Mouse (Mus musculus) embryonic facial prominence, embryonic 10.5 days (tissue): ENCODE measurements at regions not wholly inside any gene's neighbourhood (a gene's known extent, or its start where the extent isn't known, plus 50 kb on each side); places are given as distances from the start of the nearest gene placed in this dataset.

Experiments used
- DNase-seq: peaks from one replicate; pipeline ENCODE4 v3.0.0-alpha.2; 2017; ENCODE audit warnings: low spot score
- H3K27ac ChIP-seq: fragments of 300-500 bp; sonication (generic); replicated peaks from 2 replicates; pipeline ENCODE4 v1.5.1; 2016; ENCODE audit warnings: mild to moderate bottlenecking
- H3K27me3 ChIP-seq: fragments of 300-500 bp; sonication (generic); replicated peaks from 2 replicates; pipeline ENCODE4 v1.6.1; 2016; ENCODE audit warnings: low read depth, mild to moderate bottlenecking; ENCODE audit not compliant: poor library complexity, severe bottlenecking
- H3K36me3 ChIP-seq: fragments of 300-500 bp; sonication (generic); replicated peaks from 2 replicates; pipeline ENCODE4 v1.6.1; 2016; ENCODE audit warnings: mild to moderate bottlenecking, moderate library complexity
- H3K4me1 ChIP-seq: fragments of 300-500 bp; sonication (generic); 2 replicates; pipeline ENCODE4 v1.6.1; 2016
- H3K4me3 ChIP-seq: fragments of 300-500 bp; sonication (generic); 2 replicates; pipeline ENCODE4 v1.5.1; 2016; ENCODE audit warnings: mild to moderate bottlenecking, moderate library complexity
- H3K9me3 ChIP-seq: fragments of 300-500 bp; sonication (generic); 2 replicates; pipeline ENCODE4 v1.6.1; 2016; ENCODE audit warnings: mild to moderate bottlenecking
- WGBS: fragments of 180-500 bp; shearing (Covaris S2); methylation state at CpG from one replicate; pipeline ENCODE4 v1.1.7; 2016; 5-methylcytosine and 5-hydroxymethylcytosine counted together

DNA sequence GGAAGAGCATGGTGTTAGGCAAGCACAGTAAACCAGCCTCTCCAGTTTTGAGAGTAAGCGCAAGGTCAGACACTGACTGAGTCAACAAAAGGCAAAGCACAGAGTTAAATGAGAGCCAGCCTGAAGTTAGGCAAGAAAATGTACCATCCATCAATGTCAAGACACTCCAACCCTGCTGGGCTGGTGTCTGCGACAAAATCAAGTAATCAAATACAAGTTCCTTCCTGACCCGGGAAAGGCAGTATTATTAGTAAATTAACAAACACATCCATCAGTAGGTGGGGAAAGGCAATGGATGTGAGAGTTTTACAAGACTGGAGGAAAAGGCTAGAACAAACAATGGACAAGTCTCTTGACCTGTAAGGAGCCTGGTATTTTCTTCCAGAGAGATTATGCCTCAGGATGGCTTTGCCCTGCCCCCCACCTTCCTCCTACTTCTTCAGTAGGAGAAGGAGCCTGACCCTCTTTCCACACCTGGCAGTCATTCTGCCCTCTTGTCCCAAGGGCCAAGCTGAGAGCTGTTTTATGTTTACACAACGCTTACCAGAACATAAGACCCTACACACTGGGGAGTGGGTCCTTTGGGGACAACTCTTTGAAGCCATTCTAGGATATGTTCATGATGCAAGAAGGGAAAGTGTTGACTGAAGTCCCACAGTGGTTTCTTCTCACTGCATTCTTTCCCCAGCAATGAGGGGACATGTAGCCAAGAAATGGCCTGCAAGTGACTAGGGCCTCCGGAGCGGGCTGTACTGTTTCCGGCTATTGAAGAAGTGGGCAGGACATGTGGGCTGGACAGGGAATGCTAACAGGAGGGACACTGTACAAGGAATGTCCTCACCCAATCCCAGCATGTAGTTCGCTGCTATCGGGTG lies 461.7 kb upstream of the Gm10131 start:
- Histone ChIP-seq H3K27ac (peak overlapping the region; percentile 37), H3K4me3 (no peak overlapping the region), H3K27me3 (no peaks in the 10 kb centered on the region), H3K9me3 (no peaks in the 10 kb centered on the region), H3K36me3 (no peaks in the 10 kb centered on the region), H3K4me1 (peaks cover 16% of the 10 kb centered on the region)
- 58% methylated on average over 9 of the region's 9 CpGs for WGBS
- peak; percentile 26 for DNase-seq

DNA sequence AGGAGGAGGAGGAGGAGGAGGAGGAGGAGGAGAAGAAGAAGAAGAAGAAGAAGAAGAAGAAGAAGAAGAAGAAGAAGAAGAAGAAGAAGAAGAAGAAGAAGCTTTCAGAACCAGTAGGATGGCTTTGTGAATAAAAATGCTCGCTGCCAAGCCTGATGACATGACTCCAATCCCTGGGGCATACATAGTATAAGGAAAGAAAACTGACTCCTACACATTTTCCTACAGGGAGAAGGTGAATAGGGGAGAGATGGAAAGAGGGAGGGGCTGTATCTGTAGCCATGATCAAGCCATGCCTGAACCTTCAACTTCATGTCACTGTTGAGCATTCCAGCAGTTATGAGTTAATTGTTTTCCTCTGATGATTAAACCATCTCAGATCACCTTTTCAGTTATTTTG lies 460.2 kb upstream of the Gm10131 start:
- H3K4me1 ChIP-seq: peaks cover 16% of the 10 kb centered on the region
- no peaks in the 10 kb centered on the region for H3K9me3 ChIP-seq
- no peak overlapping the region for H3K27ac ChIP-seq
- no peaks in the 10 kb centered on the region for H3K36me3 ChIP-seq
- DNase-seq: no peak
- WGBS: 90% methylated on average over 1 of the region's 1 CpGs
- no peak overlapping the region for H3K4me3 ChIP-seq
- no peaks in the 10 kb centered on the region for H3K27me3 ChIP-seq

DNA sequence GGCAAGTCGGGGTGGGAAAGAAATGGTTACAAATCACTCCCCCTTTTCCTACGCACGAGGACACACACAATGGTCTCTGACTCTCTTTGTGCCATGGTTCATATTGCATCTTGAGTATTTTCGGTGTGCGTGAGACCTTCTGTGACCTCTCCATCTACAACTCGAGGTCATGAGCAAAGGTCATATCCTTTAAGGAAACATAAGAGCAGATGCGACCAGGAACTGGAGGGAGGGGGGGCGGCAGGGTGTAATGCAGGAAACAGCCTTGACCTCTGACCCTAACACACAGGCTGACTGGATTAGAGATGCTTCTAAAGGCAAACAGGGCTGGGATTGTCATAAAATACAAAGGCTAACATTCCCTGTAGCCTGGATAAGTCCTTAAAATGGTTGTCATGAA lies 450.7 kb upstream of the Gm10131 start:
- Histone ChIP-seq H3K4me3 (no peak overlapping the region), H3K9me3 (no peaks in the 10 kb centered on the region), H3K27me3 (0 out of 2 replicates have a peak, but pooled peaks cover 3% of the 10 kb centered on the region), H3K4me1 (peaks cover 23% of the 10 kb centered on the region), H3K36me3 (no peaks in the 10 kb centered on the region), H3K27ac (no peak overlapping the region; the same call in 1 of the 2 replicates)
- 28% methylated on average over 8 of the region's 8 CpGs for WGBS
- peak; percentile 62 for DNase-seq

DNA sequence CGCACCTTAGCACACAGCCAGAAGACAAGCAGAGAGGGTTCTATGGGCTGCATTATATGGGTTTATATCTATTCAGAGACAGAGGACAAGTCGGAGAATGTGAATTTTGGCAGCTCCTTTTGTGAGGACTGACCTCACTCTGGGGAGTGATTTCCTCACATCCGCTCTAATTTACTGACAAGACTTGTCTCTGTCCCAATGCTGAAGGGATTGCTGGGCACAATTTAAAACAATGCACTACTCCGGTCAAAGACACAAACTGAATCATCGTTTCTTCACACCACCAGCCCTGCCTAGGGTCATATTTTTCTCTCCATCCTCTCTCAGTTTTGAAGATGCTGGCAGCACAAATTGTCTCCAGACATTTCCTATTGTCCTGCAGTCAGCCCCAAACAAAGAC lies 438.2 kb upstream of the Gm10131 start:
- WGBS: 74% methylated on average over 5 of the region's 5 CpGs

DNA sequence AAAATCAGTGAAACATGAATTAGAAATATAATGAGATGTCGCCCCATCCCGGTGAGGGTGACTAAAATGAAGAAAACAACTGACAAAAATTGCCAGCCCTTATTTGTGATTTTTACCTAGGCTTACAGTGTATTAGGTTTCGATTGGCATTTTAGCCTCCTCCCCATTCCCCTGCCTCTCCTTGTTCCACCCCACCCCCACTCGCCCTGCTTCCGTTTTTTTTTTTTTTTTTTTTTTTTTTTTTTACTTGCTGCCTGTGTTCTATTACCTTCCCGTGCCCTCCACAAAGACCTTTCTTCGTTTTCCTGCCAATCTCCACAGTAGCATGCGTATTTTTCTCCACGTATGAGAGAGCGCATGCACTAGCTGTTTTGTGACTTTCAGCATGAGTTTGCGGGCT lies 435.3 kb upstream of the Gm10131 start:
- H3K27me3 ChIP-seq: peaks cover 14% of the 10 kb centered on the region; the same call in 1 of the 2 replicates
- H3K36me3 ChIP-seq: no peaks in the 10 kb centered on the region
- H3K4me1 ChIP-seq: peaks cover 21% of the 10 kb centered on the region
- no peak for DNase-seq
- no peaks in the 10 kb centered on the region for H3K9me3 ChIP-seq
- peak overlapping the region; percentile 40; the same call in 1 of the 2 replicates for H3K4me3 ChIP-seq
- WGBS: 12% methylated on average over 11 of the region's 11 CpGs
- H3K27ac ChIP-seq: peak overlapping the region; percentile 73

More for the DNA sequence above, 438.2 kb upstream of the Gm10131 start:
- no peak for DNase-seq
- Histone ChIP-seq H3K4me1 (peaks cover 21% of the 10 kb centered on the region), H3K9me3 (no peaks in the 10 kb centered on the region), H3K27me3 (peaks cover 14% of the 10 kb centered on the region; the same call in 1 of the 2 replicates), H3K27ac (no peak overlapping the region), H3K4me3 (no peak overlapping the region), H3K36me3 (no peaks in the 10 kb centered on the region)

DNA sequence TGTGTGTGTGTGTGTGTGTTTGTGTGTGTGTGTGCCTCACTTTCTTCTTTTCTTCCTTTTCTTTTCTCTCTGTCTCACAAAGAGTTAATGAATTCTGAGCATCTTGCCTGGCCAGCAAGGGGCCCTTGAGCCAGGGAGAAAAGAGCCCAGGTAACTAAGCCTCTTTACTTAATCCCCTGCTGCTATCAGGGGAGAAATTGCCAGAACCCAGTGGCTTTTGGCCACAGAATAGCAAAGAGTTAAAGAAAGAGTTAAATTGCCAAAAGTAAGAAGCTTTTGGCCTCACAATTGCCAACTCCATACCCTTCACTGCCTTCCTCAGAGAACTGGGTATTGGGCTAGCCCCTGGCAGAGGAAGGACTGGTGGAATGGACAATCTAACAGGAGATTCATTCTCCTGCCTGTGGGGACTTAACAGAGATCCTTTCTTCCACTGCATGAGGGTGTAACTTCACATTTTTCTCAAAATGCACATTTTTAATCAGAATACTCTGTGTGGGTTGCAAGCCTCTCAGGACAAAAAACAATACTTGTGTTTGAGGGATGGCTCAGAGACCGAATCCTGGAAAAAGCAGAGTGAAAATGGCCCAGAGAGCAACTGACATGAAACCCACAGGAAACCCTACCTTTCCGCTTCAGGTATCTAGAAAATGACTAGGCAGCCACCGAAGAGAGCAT lies 431.0 kb upstream of the Gm10131 start:
- Histone ChIP-seq H3K36me3 (no peaks in the 10 kb centered on the region), H3K27ac (no peak overlapping the region), H3K4me1 (peaks cover 20% of the 10 kb centered on the region), H3K9me3 (no peaks in the 10 kb centered on the region), H3K4me3 (no peak overlapping the region), H3K27me3 (0 out of 2 replicates have a peak, but pooled peaks cover 3% of the 10 kb centered on the region)
- no peak for DNase-seq
- WGBS: 66% methylated on average over 3 of the region's 3 CpGs

DNA sequence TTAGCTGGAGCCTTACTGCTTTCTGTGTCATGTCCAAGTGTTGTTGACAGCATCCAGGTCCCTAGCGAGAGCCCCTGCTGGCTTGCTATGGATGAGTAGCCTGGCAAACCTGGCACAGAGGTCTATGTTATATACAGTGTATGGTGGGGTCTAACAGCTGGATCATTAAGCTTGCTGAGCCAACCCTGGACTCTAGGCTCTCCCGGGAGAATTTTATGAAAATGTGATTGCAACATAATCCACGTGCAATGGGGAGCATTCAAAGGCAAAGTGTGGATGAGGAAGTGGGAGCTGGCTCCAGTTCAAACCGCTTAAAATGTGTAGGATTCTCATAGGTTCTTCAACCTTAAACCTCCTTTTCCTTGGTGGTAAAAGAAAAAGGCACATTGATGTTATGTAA lies 427.7 kb upstream of the Gm10131 start:
- WGBS: 78% methylated on average over 4 of the region's 4 CpGs
- Histone ChIP-seq H3K4me1 (no peaks in the 10 kb centered on the region), H3K4me3 (no peak overlapping the region), H3K9me3 (no peaks in the 10 kb centered on the region), H3K27me3 (no peaks in the 10 kb centered on the region), H3K27ac (no peak overlapping the region), H3K36me3 (no peaks in the 10 kb centered on the region)
- DNase-seq: no peak

DNA sequence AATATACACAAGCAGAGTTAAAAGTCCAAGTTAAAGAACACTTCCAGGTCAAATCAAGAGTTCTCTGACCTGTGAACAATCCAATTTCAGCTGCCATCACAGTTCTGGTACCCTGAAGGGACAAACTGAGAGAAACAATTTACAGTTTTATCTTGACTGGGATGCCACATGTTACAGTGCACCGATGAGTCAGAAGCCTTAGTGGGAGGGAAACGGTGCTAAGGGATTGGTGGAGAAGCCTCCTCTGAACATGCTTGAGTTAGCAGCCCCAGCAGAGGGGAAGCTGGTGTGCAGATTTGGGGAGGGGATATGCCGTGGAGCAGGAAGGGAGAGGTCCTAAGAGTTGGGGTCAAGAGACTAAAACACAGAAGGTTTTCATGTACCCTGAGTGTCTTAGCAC lies 423.9 kb upstream of the Gm10131 start:
- WGBS: 88% methylated on average over 3 of the region's 3 CpGs
- Histone ChIP-seq H3K4me3 (no peak overlapping the region), H3K9me3 (no peaks in the 10 kb centered on the region), H3K4me1 (no peaks in the 10 kb centered on the region), H3K36me3 (no peaks in the 10 kb centered on the region), H3K27me3 (no peaks in the 10 kb centered on the region), H3K27ac (no peak overlapping the region)
- no peak for DNase-seq

DNA sequence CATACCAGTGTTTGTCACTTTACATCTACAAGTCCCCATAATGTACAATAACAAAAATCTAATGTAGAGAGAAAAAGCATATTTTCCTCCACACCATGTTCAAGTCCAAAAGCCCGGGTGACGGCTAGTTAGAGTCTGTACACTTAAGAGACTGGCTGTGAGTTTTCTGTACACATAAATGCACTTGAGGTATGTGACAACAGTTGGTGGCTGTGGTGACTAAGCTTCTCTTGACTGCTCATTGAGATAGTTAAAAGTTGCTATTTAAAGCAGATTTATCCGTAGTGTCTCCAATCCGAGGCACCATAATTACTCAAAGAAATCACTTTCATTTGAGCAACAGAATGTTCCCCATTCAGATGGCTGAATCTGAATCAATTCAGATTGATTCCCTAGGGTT lies 421.9 kb upstream of the Gm10131 start:
- H3K4me3 ChIP-seq: no peak overlapping the region
- no peaks in the 10 kb centered on the region for H3K36me3 ChIP-seq
- H3K27ac ChIP-seq: no peak overlapping the region
- DNase-seq: no peak
- WGBS: 87% methylated on average over 4 of the region's 4 CpGs
- H3K9me3 ChIP-seq: no peaks in the 10 kb centered on the region
- no peaks in the 10 kb centered on the region for H3K27me3 ChIP-seq
- H3K4me1 ChIP-seq: no peaks in the 10 kb centered on the region

DNA sequence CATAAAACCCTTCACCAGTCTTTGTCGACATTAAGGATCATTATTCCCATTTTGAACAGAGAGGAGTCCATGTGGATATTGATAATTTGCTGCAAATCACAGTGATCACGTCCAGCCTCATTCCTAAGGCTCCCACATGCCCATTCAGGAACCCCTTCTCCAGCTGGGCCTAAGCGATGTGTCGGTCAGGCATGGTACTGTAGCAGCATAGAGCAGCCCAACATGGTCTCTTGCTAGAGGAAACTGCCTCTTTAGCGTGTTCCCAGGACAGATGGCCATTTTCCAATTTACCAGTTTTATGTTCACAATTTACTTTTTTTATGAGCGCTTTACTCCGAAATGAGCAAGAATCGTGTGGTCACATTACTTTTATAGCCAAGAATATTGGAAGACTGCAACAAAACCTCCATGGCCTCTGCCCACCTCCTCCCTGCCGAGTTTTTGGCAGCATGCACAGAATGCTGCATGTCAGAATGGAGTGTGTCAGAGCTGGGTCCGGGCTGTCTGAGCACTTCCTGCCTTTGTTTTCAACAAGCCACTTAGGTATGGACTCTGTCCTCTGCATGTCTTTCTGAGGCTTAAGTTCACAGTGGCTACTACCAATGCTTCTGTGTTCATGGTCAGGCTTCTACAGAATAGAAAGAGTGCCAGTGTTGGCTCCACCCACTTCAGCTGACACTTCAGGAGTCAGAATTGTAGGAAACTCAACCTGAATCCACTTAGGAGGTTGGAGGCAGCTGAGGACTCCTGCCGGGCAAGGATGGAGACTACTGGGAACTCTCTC lies 419.6 kb upstream of the Gm10131 start:
- no peaks in the 10 kb centered on the region for H3K9me3 ChIP-seq
- H3K27me3 ChIP-seq: no peaks in the 10 kb centered on the region
- H3K36me3 ChIP-seq: no peaks in the 10 kb centered on the region
- WGBS: 82% methylated on average over 11 of the region's 11 CpGs
- H3K4me3 ChIP-seq: no peak overlapping the region
- no peaks in the 10 kb centered on the region for H3K4me1 ChIP-seq
- no peak overlapping the region for H3K27ac ChIP-seq
- no peak for DNase-seq

DNA sequence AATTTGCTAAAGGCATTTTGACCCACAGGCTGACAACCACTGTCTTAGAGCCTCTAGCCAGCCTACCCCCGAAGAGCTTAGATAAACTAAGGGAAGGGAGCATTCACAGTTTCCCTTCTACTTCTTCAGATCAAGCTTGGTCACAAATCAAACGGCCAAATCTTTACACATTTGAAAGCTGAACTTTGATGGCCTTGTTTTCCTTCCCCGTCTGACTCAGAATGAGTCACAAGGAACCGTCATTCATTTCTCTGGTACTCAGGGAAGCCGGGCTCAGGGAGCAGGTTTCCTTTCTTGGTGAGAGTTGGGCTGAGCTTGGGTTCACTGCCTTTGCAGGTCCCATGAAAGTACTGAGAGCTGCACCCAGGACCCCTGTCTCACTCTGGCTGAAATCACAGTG lies 418.5 kb upstream of the Gm10131 start:
- no peak overlapping the region for H3K27ac ChIP-seq
- no peaks in the 10 kb centered on the region for H3K27me3 ChIP-seq
- no peaks in the 10 kb centered on the region for H3K9me3 ChIP-seq
- no peaks in the 10 kb centered on the region for H3K36me3 ChIP-seq
- 84% methylated on average over 5 of the region's 5 CpGs for WGBS
- no peaks in the 10 kb centered on the region for H3K4me1 ChIP-seq
- no peak for DNase-seq
- no peak overlapping the region for H3K4me3 ChIP-seq

DNA sequence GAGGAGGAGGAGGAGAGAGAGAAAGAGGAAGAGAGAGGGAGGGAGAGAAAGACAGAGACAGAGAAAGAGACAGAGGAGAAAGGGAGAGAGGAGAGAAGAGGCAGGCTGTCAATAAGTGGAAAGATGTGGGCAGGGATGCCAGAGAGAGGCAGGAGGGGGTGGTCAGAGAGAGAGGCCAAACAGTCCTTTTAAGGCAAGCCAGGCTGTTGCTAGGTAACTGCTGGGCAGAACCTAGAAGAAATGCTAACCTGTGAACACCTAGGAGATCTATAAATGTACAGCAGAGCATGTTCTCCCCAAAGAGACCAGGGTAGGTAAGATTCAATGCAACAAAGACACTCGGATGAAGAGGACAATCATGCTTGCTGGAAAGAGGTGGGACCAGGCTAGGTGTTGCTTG lies 417.9 kb upstream of the Gm10131 start:
- no peaks in the 10 kb centered on the region for H3K4me1 ChIP-seq
- WGBS: 83% methylated on average over 1 of the region's 1 CpGs
- no peak overlapping the region for H3K4me3 ChIP-seq
- no peaks in the 10 kb centered on the region for H3K36me3 ChIP-seq
- H3K27ac ChIP-seq: no peak overlapping the region
- H3K9me3 ChIP-seq: no peaks in the 10 kb centered on the region
- H3K27me3 ChIP-seq: no peaks in the 10 kb centered on the region
- no peak for DNase-seq
